In genomic region chr1:192193656-192194055, GRCm38 (mm10) we compare ENCODE assay signal across 12 mouse cellular contexts. TPM values are rescaled to one million over a fixed set of nuclear protein-coding genes. Genes with fewer than 3 reads are reported as not detected.
A peak's percentile ranks its signal among the peaks of the same experiment; 100 is the strongest.
DNase-seq lines count a peak whose midpoint lies in the region; ATAC-seq and TF ChIP-seq lines count a peak whose summit lies in the region.
"Had no signal": no experiment of that assay in that cellular context is flagged by ENCODE, and none has a peak within 500 bp of the region (broad histone marks: within the 10 kb centered on the region; RNA-seq: fewer than 3 reads in every experiment).

No protein-coding gene starts in this region.

- H3K27ac ChIP-seq in layer of hippocampus, adult 2 months = peak overlapping the region; percentile 75

- ATAC-seq in frontal cortex, adult (ENCODE audit: low TSS enrichment) = peak; percentile 36
- no peak for ATAC-seq in granulocyte monocyte progenitor cell, adult 5-6 weeks (replicated peaks; ENCODE audit: poor library complexity, severe bottlenecking)

- DNase-seq in frontal cortex, postnatal 14 days (ENCODE audit: low spot score in 2 of 2) = no peak
- peak in 1 of 2 experiments; percentile 25 for DNase-seq in layer of hippocampus, adult 2 months (ENCODE audit: low spot score in 2 of 2)
- DNase-seq in layer of hippocampus, adult 9-10 months (ENCODE audit: low spot score) = no peak
- peak; percentile 46 for DNase-seq in cerebellum, adult 9-11 months
- DNase-seq in lung, postnatal 36 days = peak; percentile 58
- no peak for DNase-seq in adrenal gland, postnatal 14 days
- DNase-seq: gastrocnemius, postnatal 25 days; thymus, postnatal 25 days had no signal

- TF ChIP-seq CTCF in layer of hippocampus, adult 2 months (conservative IDR thresholded peaks at IDR 0.05) = no peak

- peak overlapping the region; percentile 66 for H3K4me3 ChIP-seq in layer of hippocampus, adult 2 months

RNA-seq across cellular contexts. Expression of gene Kcnh1, which starts 3.1 kb away (rescaled TPM):
- total RNA-seq in layer of hippocampus, adult 2 months (2021) = 10 to 100 TPM; 36.8 to 37.2 TPM
- not detected in 2 replicates for total RNA-seq in granulocyte monocyte progenitor cell, adult 5-6 weeks (2014; fragmentation: Nextera tagmentation)
- not detected in 2 replicates for total RNA-seq in granulocyte monocyte progenitor cell, adult 5-6 weeks (2017)
- total RNA-seq in adrenal gland, postnatal 14 days (2021) = 0.26 and 0.60 TPM in 2 replicates
- total RNA-seq: megakaryocyte progenitor cell, adult 5-6 weeks; neutrophil, adult 5-6 weeks had no signal

RNA-seq across cellular contexts. Expression of gene Rcor3, which starts 55.8 kb away (rescaled TPM):
- 10 to 100 TPM; 51.1 to 55.7 TPM for total RNA-seq in layer of hippocampus, adult 2 months (2021)
- 17.0 and 21.9 TPM in 2 replicates for total RNA-seq in granulocyte monocyte progenitor cell, adult 5-6 weeks (2014; fragmentation: Nextera tagmentation)
- total RNA-seq in granulocyte monocyte progenitor cell, adult 5-6 weeks (2017) = 10.0 and 12.5 TPM in 2 replicates
- 26.9 and 32.8 TPM in 2 replicates for total RNA-seq in adrenal gland, postnatal 14 days (2021)

Comparison
In these comparisons a context has a peak if more than half of its experiments do, and no peak if none do; other contexts are left out.
1. DNase-seq: peak in cerebellum, adult 9-11 months (single experiment) and lung, postnatal 36 days (single experiment); none in frontal cortex, postnatal 14 days (0 of 2), layer of hippocampus, adult 9-10 months (single experiment) and adrenal gland, postnatal 14 days (single experiment).
2. RNA of gene Kcnh1, which starts 3.1 kb away (total RNA-seq): 36.8 to 37.2 TPM in layer of hippocampus, adult 2 months; 0.26 to 0.60 TPM in adrenal gland, postnatal 14 days and not detected in granulocyte monocyte progenitor cell, adult 5-6 weeks; every median in the first group is over 10 times any median in the second.